Mouse (Mus musculus) liver, embryonic 14.5 days (tissue): ENCODE measurements around the gene Racgap1. TPM values are rescaled to one million over a fixed set of nuclear protein-coding genes. Genes with fewer than 3 reads are reported as not detected.
A peak's percentile ranks its signal among the peaks of the same experiment; 100 is the strongest.

Experiments
- ATAC-seq: fragments of 200-750 bp; cut with Nextera tagmentation; 2 replicates; pipeline ENCODE4 v1.8.0; 2017; ENCODE audit warnings: moderate number of reproducible peaks, mild to moderate bottlenecking, moderate library complexity; ENCODE audit not compliant: insufficient read depth
- DNase-seq, 3 experiments: peaks; one replicate each; pipeline ENCODE4 v3.0.0-alpha.2; 2012 to 2013; ENCODE audit warnings: low read depth in 3 of 3, low spot score in 3 of 3
- H3K27ac ChIP-seq: fragments of 300-500 bp; sonication (generic); 2 replicates; pipeline ENCODE4 v1.5.1; 2014; ENCODE audit warnings: moderate library complexity, mild to moderate bottlenecking, control low read depth, inconsistent platforms
- H3K27me3 ChIP-seq: fragments of 300-500 bp; sonication (generic); 2 replicates; pipeline ENCODE4 v1.6.1; 2014; ENCODE audit warnings: mild to moderate bottlenecking, low read length, moderate library complexity; ENCODE audit not compliant: control insufficient read depth, insufficient read depth
- H3K36me3 ChIP-seq: fragments of 300-500 bp; sonication (generic); replicated peaks from 2 replicates; pipeline ENCODE4 v1.6.1; 2014; ENCODE audit warnings: low read depth; ENCODE audit not compliant: control insufficient read depth, insufficient read depth
- H3K4me1 ChIP-seq, 2 experiments: fragments of 200-500 bp in 1 of 2; fragments of 300-500 bp in 1 of 2; sonication (generic) in 1 of 2; replicated peaks; 2 replicates each; pipeline ENCODE4 v1.6.1; 2012 to 2014; ENCODE audit warnings: antibody characterized with exemption in 1 of 2, inconsistent platforms in 1 of 2, low read length in 1 of 2; ENCODE audit not compliant: control insufficient read depth in 2 of 2, insufficient read depth in 2 of 2
- H3K4me2 ChIP-seq: fragments of 300-500 bp; sonication (generic); 2 replicates; pipeline ENCODE4 v1.6.1; 2014; ENCODE audit warnings: low read depth, mild to moderate bottlenecking, control low read depth, moderate library complexity
- H3K4me3 ChIP-seq, 2 experiments: fragments of 200-500 bp in 1 of 2; fragments of 300-500 bp in 1 of 2; sonication (generic) in 1 of 2; 2 replicates each; pipeline ENCODE4 v1.5.1; 2012 to 2014; ENCODE audit warnings: low read depth in 2 of 2, low read length in 2 of 2, mild to moderate bottlenecking in 2 of 2, control low read depth in 1 of 2, inconsistent platforms in 1 of 2, moderate library complexity in 1 of 2; ENCODE audit not compliant: insufficient read depth in 1 of 2
- H3K9ac ChIP-seq: fragments of 300-500 bp; sonication (generic); replicated peaks from 2 replicates; pipeline ENCODE4 v1.6.1; 2014; ENCODE audit warnings: mild to moderate bottlenecking, control low read depth, moderate library complexity
- H3K9me3 ChIP-seq: fragments of 300-500 bp; sonication (generic); 2 replicates; pipeline ENCODE4 v1.6.1; 2016; ENCODE audit warnings: low read length, mixed read lengths; ENCODE audit not compliant: control insufficient read depth
- CTCF ChIP-seq: IDR thresholded peaks from 2 replicates; pipeline ENCODE4 v1.5.1; 2016; ENCODE audit warnings: antibody characterized with exemption, low read depth, control low read depth
- EP300 ChIP-seq: IDR thresholded peaks from 2 replicates; pipeline ENCODE4 v1.6.1; 2016; ENCODE audit warnings: antibody characterized with exemption, low read depth
- WGBS: fragments of 180-500 bp; shearing (Covaris S2); extraction: QIAGEN DNeasy Blood & Tissue Kit; methylation state at CpG from one replicate; pipeline ENCODE4 v1.1.7; 2014; ENCODE audit not compliant: insufficient replicate concordance; 5-methylcytosine and 5-hydroxymethylcytosine counted together
- polyA plus RNA-seq, 2 experiments: library from polyadenylated mRNA; depleted of rRNA in 1 of 2; stranded (reverse) in 1 of 2; unstranded in 1 of 2; fragments of >200 nt; fragmentation: Nextera tagmentation in 1 of 2; extraction: Ambion mirVana in 1 of 2; gene quantifications; 2 replicates each; pipeline versions ENCODE4 v1.2.1 to v1.2.3; 2012 to 2014

Gene Racgap1
- polyA plus RNA-seq, 2 experiments, result 51.1 to 53.5 TPM

- no peak for DNase-seq
- no peak overlapping the region for H3K4me2 ChIP-seq
- H3K4me1 ChIP-seq, result no peaks in the 10 kb centered on the region; a peak in 1 of 4 replicates
- 73% methylated on average over 7 of the region's 7 CpGs for WGBS
- TF ChIP-seq CTCF, result peak; percentile 81
- TF ChIP-seq EP300, result no peak
- no peak overlapping the region for H3K27ac ChIP-seq
- no peaks in the 10 kb centered on the region for H3K36me3 ChIP-seq
- no peaks in the 10 kb centered on the region for H3K9me3 ChIP-seq
- no peak overlapping the region for H3K4me3 ChIP-seq
- no peak for ATAC-seq
- H3K9ac ChIP-seq, result no peak overlapping the region
- H3K27me3 ChIP-seq, result no peaks in the 10 kb centered on the region
Measured at GRCm38 (mm10) chr15:99682880-99683279, 31.4 kb upstream of the Racgap1 start.

- Histone ChIP-seq H3K36me3 (no peaks in the 10 kb centered on the region), H3K9ac (no peak overlapping the region), H3K27ac (no peak overlapping the region), H3K27me3 (no peaks in the 10 kb centered on the region; the same call in 1 of the 2 replicates), H3K4me3 (no peak overlapping the region), H3K9me3 (no peaks in the 10 kb centered on the region), H3K4me2 (no peak overlapping the region), H3K4me1 (no peaks in the 10 kb centered on the region; a peak in 1 of 4 replicates)
- DNase-seq (no peak), ATAC-seq (no peak)
- TF ChIP-seq EP300, result no peak
- TF ChIP-seq CTCF, result no peak
- WGBS, result 53% methylated on average over 7 of the region's 7 CpGs
Measured at GRCm38 (mm10) chr15:99679008-99679407, 27.6 kb upstream of the Racgap1 start.

- peaks cover 6% of the 10 kb centered on the region for H3K27me3 ChIP-seq
Measured at GRCm38 (mm10) chr15:99678063-99678800, 26.8 kb upstream of the Racgap1 start.

GRCm38 (mm10) chr15:99677089-99677488 lies 25.6 kb upstream of the Racgap1 start:
- TF ChIP-seq CTCF (no peak), EP300 (no peak)
- H3K27ac ChIP-seq, result no peak overlapping the region
- no peaks in the 10 kb centered on the region; a peak in 1 of 4 replicates for H3K4me1 ChIP-seq
- H3K4me2 ChIP-seq, result no peak overlapping the region
- no peaks in the 10 kb centered on the region for H3K36me3 ChIP-seq
- H3K4me3 ChIP-seq, result no peak overlapping the region
- ATAC-seq (no peak), DNase-seq (no peak)
- no peaks in the 10 kb centered on the region for H3K9me3 ChIP-seq
- H3K9ac ChIP-seq, result no peak overlapping the region
- WGBS, result 52% methylated on average over 8 of the region's 8 CpGs
- peaks cover 15% of the 10 kb centered on the region for H3K27me3 ChIP-seq

More at GRCm38 (mm10) chr15:99678063-99678800, 26.8 kb upstream of the Racgap1 start:
- Histone ChIP-seq H3K9me3 (no peaks in the 10 kb centered on the region), H3K27ac (no peak overlapping the region), H3K9ac (no peak overlapping the region), H3K4me1 (no peaks in the 10 kb centered on the region; a peak in 1 of 4 replicates), H3K4me2 (no peak overlapping the region), H3K36me3 (no peaks in the 10 kb centered on the region), H3K4me3 (no peak overlapping the region)
- ATAC-seq (no peak), DNase-seq (no peak)
- WGBS, result 8% methylated on average over 13 of the region's 13 CpGs
- peak; percentile 70 for TF ChIP-seq CTCF
- no peak for TF ChIP-seq EP300

GRCm38 (mm10) chr15:99674866-99675265 lies 23.4 kb upstream of the Racgap1 start:
- Histone ChIP-seq H3K4me1 (no peaks in the 10 kb centered on the region; a peak in 1 of 4 replicates), H3K36me3 (no peaks in the 10 kb centered on the region), H3K9me3 (no peaks in the 10 kb centered on the region), H3K4me2 (no peak overlapping the region), H3K27ac (no peak overlapping the region), H3K9ac (no peak overlapping the region), H3K4me3 (no peak overlapping the region), H3K27me3 (peaks cover 38% of the 10 kb centered on the region)
- no peak for TF ChIP-seq EP300
- no peak for TF ChIP-seq CTCF
- DNase-seq (no peak), ATAC-seq (no peak)
- WGBS, result 69% methylated on average over 3 of the region's 3 CpGs
